Mouse (Mus musculus) CH12.LX (cell line): ENCODE measurements around the gene Fgd2. TPM values are rescaled to one million over a fixed set of nuclear protein-coding genes. Genes with fewer than 3 reads are reported as not detected.

Source experiments
- DNase-seq: peaks from one replicate; pipeline ENCODE4 v3.0.0-alpha.2; 2013; ENCODE audit errors: extremely low read depth
- H3K27ac ChIP-seq: 2 replicates; pipeline ENCODE4 v1.5.1; 2012; ENCODE audit warnings: low read depth, mild to moderate bottlenecking, control low read depth, moderate library complexity; ENCODE audit not compliant: insufficient read depth
- H3K27me3 ChIP-seq: replicated peaks from 2 replicates; pipeline ENCODE3; 2012; ENCODE audit warnings: inconsistent platforms
- H3K36me3 ChIP-seq, 2 experiments: replicated peaks in 1 of 2; 2 replicates each; pipeline versions ENCODE3 to v1.6.1; 2012; ENCODE audit warnings: inconsistent platforms in 1 of 2, low read length in 1 of 2, mild to moderate bottlenecking in 1 of 2, mixed read lengths in 1 of 2, moderate library complexity in 1 of 2; ENCODE audit not compliant: control insufficient read depth in 1 of 2, insufficient read depth in 1 of 2
- H3K4me1 ChIP-seq, 2 experiments: 2 replicates each; pipeline ENCODE4 v1.6.1; 2012; ENCODE audit warnings: inconsistent platforms in 1 of 2, moderate library complexity in 1 of 2; ENCODE audit not compliant: insufficient read depth in 2 of 2, control insufficient read depth in 1 of 2
- H3K4me2 ChIP-seq: 2 replicates; pipeline ENCODE4 v1.6.1; 2012; ENCODE audit warnings: low read depth, mild to moderate bottlenecking, control low read depth; ENCODE audit not compliant: poor library complexity, insufficient read depth, severe bottlenecking
- H3K4me3 ChIP-seq, 3 experiments: fragments of 150-350 bp in 1 of 3; sonication (generic) in 1 of 3; replicated peaks in 1 of 3; 2 replicates each; pipeline versions ENCODE3 to v1.5.1; 2011 to 2012; ENCODE audit warnings: low read depth in 2 of 3, low read length in 2 of 3, mild to moderate bottlenecking in 2 of 3, moderate library complexity in 2 of 3, control low read depth in 1 of 3, improper control_type of control experiment in 1 of 3, inconsistent platforms in 1 of 3, mixed read lengths in 1 of 3; ENCODE audit not compliant: poor library complexity in 1 of 3
- H3K79me2 ChIP-seq: replicated peaks from 2 replicates; pipeline ENCODE4 v1.6.1; 2012; ENCODE audit warnings: mild to moderate bottlenecking, moderate library complexity; ENCODE audit not compliant: control insufficient read depth, poor library complexity, insufficient read depth, severe bottlenecking; ENCODE audit errors: extremely low read depth
- H3K9ac ChIP-seq: 2 replicates; pipeline ENCODE4 v1.6.1; 2012; ENCODE audit warnings: low read depth, mild to moderate bottlenecking, control low read depth, moderate library complexity; ENCODE audit not compliant: insufficient read depth
- H3K9me3 ChIP-seq: replicated peaks from 2 replicates; pipeline ENCODE3; 2012; ENCODE audit warnings: low read length, inconsistent platforms, mixed read lengths
- BHLHE40 ChIP-seq: IDR thresholded peaks from 2 replicates; pipeline ENCODE4 v1.6.1; 2011; ENCODE audit warnings: mild to moderate bottlenecking, low read depth, low read length, improper control_type of control experiment
- ELF1 ChIP-seq: IDR thresholded peaks from 2 replicates; pipeline ENCODE4 v1.6.1; 2014; ENCODE audit warnings: low read depth, mild to moderate bottlenecking, inconsistent platforms, low read length, improper control_type of control experiment
- EP300 ChIP-seq: IDR thresholded peaks from 2 replicates; pipeline ENCODE4 v1.6.1; 2011; ENCODE audit warnings: low read length, improper control_type of control experiment
- ETS1 ChIP-seq: conservative IDR thresholded peaks from 2 replicates; pipeline ENCODE4 v1.6.1; 2012; ENCODE audit warnings: low read depth, mild to moderate bottlenecking, inconsistent platforms, low read length, improper control_type of control experiment, moderate library complexity
- HCFC1 ChIP-seq: IDR thresholded peaks from 2 replicates; pipeline ENCODE4 v1.6.1; 2012; ENCODE audit warnings: low read depth, mild to moderate bottlenecking, inconsistent platforms, low read length, improper control_type of control experiment
- IRF4 ChIP-seq: IDR thresholded peaks from 2 replicates; pipeline ENCODE4 v1.6.1; 2014; ENCODE audit warnings: low read depth, mild to moderate bottlenecking, inconsistent platforms, low read length, improper control_type of control experiment
- JUND ChIP-seq: conservative IDR thresholded peaks from 2 replicates; pipeline ENCODE4 v1.6.1; 2011; ENCODE audit warnings: low read depth, low read length, improper control_type of control experiment
- MAFK ChIP-seq: IDR thresholded peaks from 2 replicates; pipeline ENCODE4 v1.6.1; 2011; ENCODE audit warnings: low read length, improper control_type of control experiment; ENCODE audit not compliant: insufficient replicate concordance
- MEF2A ChIP-seq: IDR thresholded peaks from 2 replicates; pipeline ENCODE4 v1.6.1; 2014; ENCODE audit warnings: low read depth, mild to moderate bottlenecking, inconsistent platforms, low read length, improper control_type of control experiment, borderline replicate concordance
- MXI1 ChIP-seq: IDR thresholded peaks from 2 replicates; pipeline ENCODE4 v1.6.1; 2011; ENCODE audit warnings: mild to moderate bottlenecking, low read depth, low read length, improper control_type of control experiment
- MYC ChIP-seq: IDR thresholded peaks from 2 replicates; pipeline ENCODE4 v1.6.1; 2011; ENCODE audit warnings: low read depth, mild to moderate bottlenecking, improper control_type of control experiment, low read length
- NELFE ChIP-seq: IDR thresholded peaks from 2 replicates; pipeline ENCODE4 v1.6.1; 2011; ENCODE audit warnings: low read depth, low read length, improper control_type of control experiment
- POLR2A ChIP-seq: IDR thresholded peaks from 2 replicates; pipeline ENCODE4 v1.6.1; 2011; ENCODE audit warnings: low read depth, mild to moderate bottlenecking, improper control_type of control experiment, low read length
- POLR2AphosphoS2 ChIP-seq: IDR thresholded peaks from 2 replicates; pipeline ENCODE4 v1.6.1; 2011; ENCODE audit warnings: low read depth, low read length, improper control_type of control experiment
- RAD21 ChIP-seq: IDR thresholded peaks from 2 replicates; pipeline ENCODE4 v1.6.1; 2011; ENCODE audit warnings: low read depth, mild to moderate bottlenecking, low read length, improper control_type of control experiment, moderate library complexity
- SIN3A ChIP-seq: IDR thresholded peaks from 2 replicates; pipeline ENCODE4 v1.6.1; 2012; ENCODE audit warnings: low read length, improper control_type of control experiment, inconsistent platforms
- SMC3 ChIP-seq: IDR thresholded peaks from 2 replicates; pipeline ENCODE4 v1.6.1; 2011; ENCODE audit warnings: low read depth, low read length, improper control_type of control experiment
- TCF12 ChIP-seq: IDR thresholded peaks from 2 replicates; pipeline ENCODE4 v1.6.1; 2014; ENCODE audit warnings: low read depth, mild to moderate bottlenecking, inconsistent platforms, low read length, improper control_type of control experiment
- UBTF ChIP-seq: IDR thresholded peaks from 2 replicates; pipeline ENCODE4 v1.6.1; 2012; ENCODE audit warnings: low read depth, mild to moderate bottlenecking, inconsistent platforms, low read length, improper control_type of control experiment, moderate library complexity
- USF2 ChIP-seq: conservative IDR thresholded peaks from 2 replicates; pipeline ENCODE4 v1.6.1; 2011; ENCODE audit warnings: low read depth, low read length, improper control_type of control experiment
- ZC3H11A ChIP-seq: IDR thresholded peaks from 2 replicates; pipeline ENCODE4 v1.6.1; 2012; ENCODE audit warnings: low read depth, mild to moderate bottlenecking, inconsistent platforms, low read length, improper control_type of control experiment
- ZKSCAN1 ChIP-seq: IDR thresholded peaks from 2 replicates; pipeline ENCODE4 v1.6.1; 2012; ENCODE audit warnings: low read depth, inconsistent platforms, low read length, improper control_type of control experiment, borderline replicate concordance
- ZNF384 ChIP-seq: IDR thresholded peaks from 2 replicates; pipeline ENCODE4 v1.6.1; 2012; ENCODE audit warnings: low read depth, low read length, improper control_type of control experiment, inconsistent platforms
- dilution Hi-C: fragments of 300-500 bp; cut with MboI; formaldehyde crosslinking; loops from 2 replicates; pipeline ENCODE4 v1.14.3; 2020; ENCODE audit warnings: low sequenced_read_pairs; ENCODE audit not compliant: extremely low pct_unique_long_range_greater_than_20kb, extremely low pct_ligation_motif_present
- in situ Hi-C: fragments of 300-500 bp; cut with MboI; formaldehyde crosslinking; loops from 3 replicates; pipeline ENCODE4 v1.14.3; 2019; ENCODE audit warnings: low sequenced_read_pairs, low pct_ligation_motif_present, low pct_unique_long_range_greater_than_20kb, mixed read lengths
- polyA plus RNA-seq: library from polyadenylated mRNA; unstranded; fragments of >175 nt; gene quantifications from 2 replicates; pipeline ENCODE4 v1.2.1, GENCODE M21; 2012; ENCODE audit warnings: low read depth; ENCODE audit not compliant: insufficient read length
- total RNA-seq, 2 experiments: library from RNA; depleted of rRNA; stranded (reverse); fragments of 300-350 nt in 1 of 2; fragments of >200 nt in 1 of 2; gene quantifications; 2 replicates each; pipeline ENCODE4 v1.2.3; 2012 to 2014

The Fgd2 gene
- total and polyA plus RNA-seq, 3 experiments = 41.7 to 54.4 (median 48.3) TPM

- H3K36me3 ChIP-seq = peaks cover 0 to 2% of the 10 kb centered on the region in 2 experiments
- H3K27ac ChIP-seq = peak overlapping the region; percentile 96; the same call in 1 of the 2 replicates
- DNase-seq = no peak
- peak overlapping the region; percentile 57 for H3K9ac ChIP-seq
- no peaks in the 10 kb centered on the region for H3K27me3 ChIP-seq
- H3K9me3 ChIP-seq = no peaks in the 10 kb centered on the region
- dilution Hi-C loops (no loop called here), in situ Hi-C loops (loop anchor here (5.0 kb wide), 2 partner anchors 34 to 94 kb away; partner anchors contain the start of gene Pim1)
- H3K4me2 ChIP-seq = peak overlapping the region; percentile 94
- H3K79me2 ChIP-seq = no peaks in the 10 kb centered on the region
- H3K4me1 ChIP-seq = peaks cover 28 to 59% of the 10 kb centered on the region in 2 experiments
- H3K4me3 ChIP-seq = peak overlapping the region in 1 of 3 experiments; percentile 55
- 0 out of 2 replicates have a peak, but pooled peaks have one; percentile 32 for TF ChIP-seq POLR2AphosphoS2
- no peak for TF ChIP-seq TCF12
- TF ChIP-seq, all 38 proteins: peak for 1
Observed at GRCm38 (mm10) chr17:29398434-29399026, 37.8 kb downstream of the Fgd2 start.

DNA sequence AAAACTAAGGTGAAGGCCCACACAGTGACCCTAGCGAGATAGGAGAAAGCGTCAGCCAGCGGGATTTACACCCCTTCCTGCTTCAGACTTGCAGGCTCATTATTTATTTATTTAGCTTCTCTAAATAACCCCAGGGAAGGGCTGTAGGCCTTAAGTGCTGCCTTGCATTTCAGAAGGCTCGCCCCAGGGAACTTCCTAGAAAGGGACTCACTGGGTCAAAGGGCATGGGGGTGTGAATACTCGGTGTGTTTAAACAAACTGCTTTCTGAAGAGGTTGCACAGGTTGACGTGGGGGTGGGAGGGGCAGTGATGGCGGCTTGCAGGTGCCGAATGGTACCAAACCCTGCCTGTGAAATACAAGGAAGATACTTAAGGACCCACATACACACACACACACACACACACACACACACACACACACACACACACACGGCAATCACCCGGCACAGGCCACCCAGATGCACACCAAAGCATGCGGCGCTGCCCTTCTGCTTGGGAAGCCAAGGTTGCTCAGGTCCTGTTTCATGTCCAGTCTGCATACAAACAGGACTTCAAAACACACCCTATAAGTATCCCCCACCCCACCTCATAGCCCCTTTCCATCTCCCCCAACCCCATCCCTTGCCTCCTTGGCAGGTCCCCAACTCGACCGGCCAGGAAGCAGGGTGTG is 38.7 kb downstream of the Fgd2 start:
- Histone ChIP-seq H3K27ac (peak overlapping the region; percentile 6; the same call in 1 of the 2 replicates), H3K9ac (no peak overlapping the region), H3K4me1 (peaks cover 28 to 53% of the 10 kb centered on the region in 2 experiments), H3K27me3 (no peaks in the 10 kb centered on the region), H3K9me3 (no peaks in the 10 kb centered on the region), H3K79me2 (no peaks in the 10 kb centered on the region), H3K4me3 (no peak overlapping the region), H3K36me3 (peaks cover 0 to 2% of the 10 kb centered on the region in 2 experiments), H3K4me2 (no peak overlapping the region)
- in situ Hi-C loops = loop anchor here (5.0 kb wide), 2 partner anchors 33 to 93 kb away; partner anchors contain the start of gene Pim1
- TF ChIP-seq JUND (no peak), MXI1 (no peak), NELFE (no peak), ELF1 (0 out of 2 replicates have a peak, but pooled peaks have one; percentile 23), ZNF384 (no peak), TCF12 (no peak)
- no peak for DNase-seq
- dilution Hi-C loops = no loop called here

DNA sequence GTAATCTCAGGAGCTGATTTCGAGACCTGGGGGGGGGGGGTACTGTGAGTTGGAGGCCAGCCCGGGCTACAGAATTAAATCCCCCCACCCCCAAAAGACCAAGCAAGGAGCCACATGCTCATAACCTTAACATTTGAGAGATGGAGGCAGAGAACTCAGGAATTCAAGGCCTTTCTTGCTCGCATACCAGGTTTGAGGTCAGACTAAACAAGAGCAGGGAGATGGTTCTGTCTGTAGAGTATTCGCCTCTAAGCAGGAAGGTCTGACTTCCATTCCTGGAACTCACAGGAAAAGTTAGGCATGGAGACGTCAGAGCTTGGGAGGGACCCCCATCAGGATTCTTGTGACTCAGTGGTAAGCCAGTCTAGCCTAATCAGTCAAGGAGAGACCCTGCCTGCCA is 39.3 kb downstream of the Fgd2 start:
- no peaks in the 10 kb centered on the region for H3K27me3 ChIP-seq
- no peak overlapping the region for H3K27ac ChIP-seq
- no peak for DNase-seq
- in situ Hi-C loops = no loop called here
- no peak overlapping the region for H3K9ac ChIP-seq
- no peak overlapping the region for H3K4me2 ChIP-seq
- no peaks in the 10 kb centered on the region for H3K79me2 ChIP-seq
- dilution Hi-C loops = no loop called here
- peaks cover 0 to 2% of the 10 kb centered on the region in 2 experiments for H3K36me3 ChIP-seq
- no peak overlapping the region for H3K4me3 ChIP-seq
- peaks cover 26 to 47% of the 10 kb centered on the region in 2 experiments for H3K4me1 ChIP-seq
- no peaks in the 10 kb centered on the region for H3K9me3 ChIP-seq
- no peak for TF ChIP-seq MYC
- TF ChIP-seq NELFE = no peak
- no peak for TF ChIP-seq ZC3H11A
- TF ChIP-seq SIN3A = no peak
- TF ChIP-seq POLR2A = no peak
- no peak for TF ChIP-seq ELF1
- TF ChIP-seq BHLHE40 = no peak
- no peak for TF ChIP-seq ETS1
- TF ChIP-seq SMC3 = no peak
- no peak for TF ChIP-seq POLR2AphosphoS2
- no peak for TF ChIP-seq RAD21
- no peak for TF ChIP-seq EP300
- TF ChIP-seq HCFC1 = no peak
- TF ChIP-seq ZKSCAN1 = no peak
- no peak for TF ChIP-seq USF2
- no peak for TF ChIP-seq UBTF
- TF ChIP-seq IRF4 = no peak
- TF ChIP-seq MAFK = no peak
- no peak for TF ChIP-seq MEF2A
